Comparison of ENCODE assay signal across 31 mouse cellular contexts in the genomic region with DNA sequence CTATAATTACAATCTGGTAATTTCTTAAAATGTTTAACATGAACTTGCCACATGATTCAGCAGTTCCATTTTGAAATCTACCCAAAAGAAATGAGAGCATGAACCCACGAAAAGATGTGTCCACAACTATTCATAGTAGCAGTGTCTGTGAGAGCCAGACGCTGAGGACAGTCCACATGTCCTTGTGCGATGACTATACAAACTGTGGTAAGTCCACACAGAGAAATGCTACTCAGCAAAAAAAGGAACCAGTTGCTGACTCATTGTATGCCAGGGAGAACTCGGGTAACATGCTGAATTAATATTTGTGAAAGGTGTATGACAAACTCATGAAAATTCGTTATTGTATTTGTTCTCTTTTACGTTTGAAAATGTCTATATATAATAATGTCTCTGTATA. TPM values are rescaled to one million over a fixed set of nuclear protein-coding genes. Genes with fewer than 3 reads are reported as not detected.
A peak's percentile ranks its signal among the peaks of the same experiment; 100 is the strongest.
DNase-seq lines count a peak whose midpoint lies in the region; ATAC-seq and TF ChIP-seq lines count a peak whose summit lies in the region.
"Had no signal": no experiment of that assay in that cellular context is flagged by ENCODE, and none has a peak within 500 bp of the region (broad histone marks: within the 10 kb centered on the region; RNA-seq: fewer than 3 reads in every experiment).

No protein-coding gene starts in this region.

- intact Hi-C loops in gastrocnemius, postnatal 36 days (cut with DNase I): no loop called here

- H3K9me3 ChIP-seq in MEL (replicated peaks; ENCODE audit: insufficient read depth, low read length): no peaks in the 10 kb centered on the region
- H3K9me3 ChIP-seq in lung, postnatal 0 days (ENCODE audit: low read length): no peaks in the 10 kb centered on the region
- no peaks in the 10 kb centered on the region for H3K9me3 ChIP-seq in midbrain, embryonic 16.5 days (replicated peaks; ENCODE audit: control insufficient read depth, low read length, poor library complexity, severe bottlenecking)
- H3K9me3 ChIP-seq: embryonic facial prominence, embryonic 10.5 days; embryonic facial prominence, embryonic 15.5 days; forebrain, embryonic 12.5 days; heart, embryonic 10.5 days; heart, embryonic 15.5 days; hindbrain, embryonic 13.5 days; liver, embryonic 15.5 days; lung, embryonic 15.5 days; midbrain, embryonic 10.5 days; neural tube, embryonic 12.5 days had no signal

- H3K9ac ChIP-seq in MEL (ENCODE audit: control insufficient read depth, low read depth, low read length, poor library complexity, severe bottlenecking): no peak overlapping the region
- H3K9ac ChIP-seq in lung, postnatal 0 days (replicated peaks; ENCODE audit: low read depth): no peak overlapping the region
- no peak overlapping the region for H3K9ac ChIP-seq in midbrain, embryonic 16.5 days (ENCODE audit: low read depth, low read length)
- H3K9ac ChIP-seq: embryonic facial prominence, embryonic 15.5 days; forebrain, embryonic 12.5 days; forebrain, postnatal 0 days; heart, embryonic 15.5 days; hindbrain, embryonic 13.5 days; liver, embryonic 15.5 days; lung, embryonic 15.5 days; neural tube, embryonic 12.5 days had no signal

- TF ChIP-seq RAD21 in MEL (IDR thresholded peaks at IDR 0.05; ENCODE audit: low read depth, low read length): no peak

- no peaks in the 10 kb centered on the region for H3K4me1 ChIP-seq in MEL (ENCODE audit: control insufficient read depth in 1 of 2, insufficient read depth in 2 of 2, low read length in 2 of 2)
- H3K4me1 ChIP-seq in lung, postnatal 0 days (ENCODE audit: insufficient read depth, low read depth, low read length): no peaks in the 10 kb centered on the region
- H3K4me1 ChIP-seq in midbrain, embryonic 16.5 days (ENCODE audit: control insufficient read depth, insufficient read depth, low read length): no peaks in the 10 kb centered on the region
- H3K4me1 ChIP-seq: embryonic facial prominence, embryonic 10.5 days; embryonic facial prominence, embryonic 15.5 days; forebrain, embryonic 12.5 days; heart, embryonic 10.5 days; heart, embryonic 15.5 days; hindbrain, embryonic 13.5 days; liver, embryonic 15.5 days; lung, embryonic 15.5 days; midbrain, embryonic 10.5 days; neural tube, embryonic 12.5 days had no signal

- no peak overlapping the region for H3K4me3 ChIP-seq in MEL (ENCODE audit: control insufficient read depth in 1 of 2, insufficient read depth in 1 of 2, low read depth in 2 of 2, low read length in 2 of 2)
- no peak overlapping the region for H3K4me3 ChIP-seq in lung, postnatal 0 days (ENCODE audit: low read depth, low read length)
- no peak overlapping the region for H3K4me3 ChIP-seq in midbrain, embryonic 16.5 days (ENCODE audit: low read depth, low read length)
- H3K4me3 ChIP-seq: embryonic facial prominence, embryonic 10.5 days; embryonic facial prominence, embryonic 15.5 days; forebrain, embryonic 12.5 days; heart, embryonic 10.5 days; heart, embryonic 15.5 days; hindbrain, embryonic 13.5 days; liver, embryonic 15.5 days; lung, embryonic 15.5 days; midbrain, embryonic 10.5 days; myocyte; neural tube, embryonic 12.5 days had no signal

- no peak for TF ChIP-seq POLR2A in MEL (IDR thresholded peaks at IDR 0.05; ENCODE audit: control insufficient read depth in 1 of 2, insufficient read depth in 1 of 2, low read depth in 1 of 2, low read length in 2 of 2, poor library complexity in 1 of 2)

- H3K27ac ChIP-seq in MEL (ENCODE audit: control insufficient read depth, low read depth, low read length): no peak overlapping the region
- H3K27ac ChIP-seq in lung, postnatal 0 days (ENCODE audit: low read length): no peak overlapping the region
- H3K27ac ChIP-seq in midbrain, embryonic 16.5 days (ENCODE audit: low read length): no peak overlapping the region
- H3K27ac ChIP-seq: embryonic facial prominence, embryonic 10.5 days; embryonic facial prominence, embryonic 15.5 days; forebrain, embryonic 12.5 days; heart, embryonic 10.5 days; heart, embryonic 15.5 days; hindbrain, embryonic 13.5 days; liver, embryonic 15.5 days; lung, embryonic 15.5 days; midbrain, embryonic 10.5 days; neural tube, embryonic 12.5 days had no signal

- no peak for TF ChIP-seq CTCF in MEL (IDR thresholded peaks at IDR 0.05 in 2 of 3, conservative IDR thresholded peaks at IDR 0.05 in 1 of 3; ENCODE audit: control insufficient read depth in 1 of 3, insufficient read depth in 1 of 3, low read depth in 2 of 3, low read length in 3 of 3, poor library complexity in 1 of 3, severe bottlenecking in 1 of 3)
- no peak for TF ChIP-seq CTCF in lung, postnatal 0 days (IDR thresholded peaks at IDR 0.05)

- no peak overlapping the region for H3K4me2 ChIP-seq in lung, postnatal 0 days (replicated peaks; ENCODE audit: low read depth, low read length)
- no peak overlapping the region for H3K4me2 ChIP-seq in midbrain, embryonic 16.5 days (ENCODE audit: low read length)
- H3K4me2 ChIP-seq: embryonic facial prominence, embryonic 15.5 days; forebrain, embryonic 12.5 days; heart, embryonic 15.5 days; hindbrain, embryonic 13.5 days; liver, embryonic 15.5 days; lung, embryonic 15.5 days; neural tube, embryonic 12.5 days had no signal

- no peaks in the 10 kb centered on the region for H3K36me3 ChIP-seq in MEL (ENCODE audit: control insufficient read depth in 1 of 2, insufficient read depth in 2 of 2, low read length in 2 of 2)
- no peaks in the 10 kb centered on the region for H3K36me3 ChIP-seq in lung, postnatal 0 days (ENCODE audit: insufficient read depth, low read length)
- no peaks in the 10 kb centered on the region for H3K36me3 ChIP-seq in midbrain, embryonic 16.5 days (ENCODE audit: control insufficient read depth, insufficient read depth, low read length)
- H3K36me3 ChIP-seq: embryonic facial prominence, embryonic 10.5 days; embryonic facial prominence, embryonic 15.5 days; forebrain, embryonic 12.5 days; heart, embryonic 10.5 days; heart, embryonic 15.5 days; hindbrain, embryonic 13.5 days; liver, embryonic 15.5 days; lung, embryonic 15.5 days; midbrain, embryonic 10.5 days; neural tube, embryonic 12.5 days had no signal

- TF ChIP-seq EP300 in MEL (IDR thresholded peaks at IDR 0.05; ENCODE audit: low read depth in 1 of 2, low read length in 2 of 2): no peak
- no peak for TF ChIP-seq EP300 in lung, postnatal 0 days (IDR thresholded peaks at IDR 0.05)

- no peaks in the 10 kb centered on the region for H3K79me2 ChIP-seq in MEL (ENCODE audit: control insufficient read depth, insufficient read depth, low read length, poor library complexity)

- ATAC-seq in megakaryocyte, adult 5-6 weeks (ENCODE audit: poor library complexity, severe bottlenecking): peak; percentile 69
- no peak for ATAC-seq in lung, postnatal 0 days
- ATAC-seq in midbrain, embryonic 16.5 days: no peak
- ATAC-seq: forebrain, postnatal 0 days; intestine, embryonic 16.5 days had no signal

- DNase-seq in gastrocnemius, adult 18-20 months (ENCODE audit: low spot score): peak; percentile 44
- DNase-seq in gastrocnemius, postnatal 36 days: no peak
- DNase-seq in 416B (ENCODE audit: low read depth) (peak; percentile 73), MEL (ENCODE audit: low read depth, low spot score) (peak; percentile 20)
- DNase-seq in lung, postnatal 0 days (ENCODE audit: low spot score): no peak
- DNase-seq: cerebellum, adult 18-20 months; cerebellum, postnatal 14 days; forebrain, postnatal 0 days; kidney, adult 9 months; kidney, postnatal 14 days; liver; lung, postnatal 36 days; right cerebral cortex, adult 18-20 months; spleen, adult 18-20 months; thymus, adult 18-20 months; thymus, postnatal 36 days had no signal

- H3K27me3 ChIP-seq in MEL (ENCODE audit: control insufficient read depth in 1 of 2, insufficient read depth in 2 of 2, low read length in 2 of 2): peaks cover 1 to 3% of the 10 kb centered on the region in 2 experiments; a peak in 2 of 4 replicates
- no peaks in the 10 kb centered on the region for H3K27me3 ChIP-seq in lung, postnatal 0 days (replicated peaks; ENCODE audit: insufficient read depth, low read length)
- H3K27me3 ChIP-seq in midbrain, embryonic 16.5 days (ENCODE audit: control insufficient read depth, insufficient read depth, low read depth, low read length): no peaks in the 10 kb centered on the region
- H3K27me3 ChIP-seq: embryonic facial prominence, embryonic 15.5 days; forebrain, embryonic 12.5 days; heart, embryonic 15.5 days; hindbrain, embryonic 13.5 days; liver, embryonic 15.5 days; lung, embryonic 15.5 days; neural tube, embryonic 12.5 days had no signal

- 62% methylated on average over 6 of the region's 6 CpGs for WGBS in lung, postnatal 0 days
- 82% methylated on average over 6 of the region's 6 CpGs for WGBS in midbrain, embryonic 16.5 days

TF ChIP-seq in MEL, 35 proteins besides CTCF, POLR2A, EP300 and RAD21 (continues in another document):
- TF ChIP-seq MAFK (IDR thresholded peaks at IDR 0.05; ENCODE audit: borderline replicate concordance, low read depth, low read length) (peak; percentile 30; the same call in 1 of the 2 replicates), BHLHE40 (IDR thresholded peaks at IDR 0.05; ENCODE audit: borderline replicate concordance, low read depth, low read length) (no peak), ZKSCAN1 (IDR thresholded peaks at IDR 0.05; ENCODE audit: low read depth, low read length) (no peak), ZMIZ1 (IDR thresholded peaks at IDR 0.05; ENCODE audit: low read depth, low read length) (no peak), TAL1 (IDR thresholded peaks at IDR 0.05; ENCODE audit: low read length) (no peak)

RNA-seq across cellular contexts. Expression of a gene that starts 7.4 kb away (rescaled TPM):
- 100 to 1,000 TPM; 275 to 366 TPM for total RNA-seq in gastrocnemius, adult 18-20 months (2021)
- 100 to 1,000 TPM; 251 to 300 TPM for total RNA-seq in gastrocnemius, postnatal 36 days (2021)
- total RNA-seq in MEL (2012; rRNA removed): 0.15 and 0.20 TPM in 2 replicates
- polyA plus RNA-seq in MEL (2012; ENCODE audit: insufficient read depth in 1 of 2, insufficient read length in 2 of 2, low read depth in 1 of 2, low replicate concordance in 2 of 2, missing spikeins in 1 of 2): under 1 TPM in 1 of 2 experiments, not detected in 1; 0.08 TPM
- total RNA-seq in megakaryocyte, adult 5-6 weeks (2015): not detected in 2 replicates
- total RNA-seq in megakaryocyte, adult 5-6 weeks (2017): 0.04 and 0.33 TPM in 2 replicates
- 0.10 and 0.12 TPM in 2 replicates for polyA plus RNA-seq in lung, postnatal 0 days (2015; fragmentation: Nextera tagmentation; extraction: Ambion mirVana)
- polyA plus RNA-seq in midbrain, embryonic 16.5 days (2015; fragmentation: Nextera tagmentation; extraction: Ambion mirVana): 0.04 TPM in 1 of 2 replicates, not detected in the other
- polyA plus RNA-seq: forebrain, embryonic 12.5 days; hindbrain, embryonic 13.5 days; intestine, embryonic 16.5 days; midbrain, postnatal 0 days; neural tube, embryonic 12.5 days had no signal

RNA-seq across cellular contexts. Expression of a gene that starts 13.9 kb away (rescaled TPM):
- under 1 TPM; 0.59 to 0.75 TPM for total RNA-seq in gastrocnemius, adult 18-20 months (2021)
- total RNA-seq in gastrocnemius, postnatal 36 days (2021): under 1 TPM; 0.20 to 0.37 TPM
- 15.1 and 17.2 TPM in 2 replicates for total RNA-seq in MEL (2012; rRNA removed)
- 10 to 100 TPM in 1 of 2 experiments, not detected in 1; 13.6 TPM for polyA plus RNA-seq in MEL (2012; ENCODE audit: insufficient read depth in 1 of 2, insufficient read length in 2 of 2, low read depth in 1 of 2, low replicate concordance in 2 of 2, missing spikeins in 1 of 2)
- total RNA-seq in megakaryocyte, adult 5-6 weeks (2015): 9.3 and 16.0 TPM in 2 replicates
- total RNA-seq in megakaryocyte, adult 5-6 weeks (2017): 13.4 and 13.9 TPM in 2 replicates
- 0.38 and 0.58 TPM in 2 replicates for polyA plus RNA-seq in lung, postnatal 0 days (2015; fragmentation: Nextera tagmentation; extraction: Ambion mirVana)
- 2.3 and 2.9 TPM in 2 replicates for polyA plus RNA-seq in midbrain, embryonic 16.5 days (2015; fragmentation: Nextera tagmentation; extraction: Ambion mirVana)

Comparison
In these comparisons a context has a peak if more than half of its experiments do, and no peak if none do; other contexts are left out.
1. DNase-seq: peak in gastrocnemius, adult 18-20 months (single experiment), 416B (single experiment) and MEL (single experiment); none in gastrocnemius, postnatal 36 days (0 of 2) and lung, postnatal 0 days (single experiment).
2. RNA of a gene that starts 7.4 kb away (total RNA-seq): 275 to 366 TPM in gastrocnemius, adult 18-20 months and 251 to 300 TPM in gastrocnemius, postnatal 36 days; 0.04 to 0.33 TPM in megakaryocyte, adult 5-6 weeks and 0.15 to 0.20 TPM in MEL; every median in the first group is over 100 times any median in the second.